Comparison of ENCODE assay signal across 8 mouse cellular contexts in genomic region chr15:25621351-25622199, GRCm38 (mm10). TPM values are rescaled to one million over a fixed set of nuclear protein-coding genes. Genes with fewer than 3 reads are reported as not detected.
DNase-seq lines count a peak whose midpoint lies in the region; ATAC-seq and TF ChIP-seq lines count a peak whose summit lies in the region.

No protein-coding gene starts in this region.

- no peaks in the 10 kb centered on the region for H3K36me3 ChIP-seq in kidney, embryonic 15.5 days
- no peaks in the 10 kb centered on the region for H3K36me3 ChIP-seq in embryonic facial prominence, embryonic 10.5 days (replicated peaks)
- no peaks in the 10 kb centered on the region for H3K36me3 ChIP-seq in limb, embryonic 12.5 days
- no peaks in the 10 kb centered on the region for H3K36me3 ChIP-seq in midbrain, postnatal 0 days (ENCODE audit: insufficient read depth, low read length)

- H3K4me2 ChIP-seq in kidney, embryonic 15.5 days, result peak overlapping the region; percentile 60
- H3K4me2 ChIP-seq in limb, embryonic 12.5 days, result peak overlapping the region; percentile 67
- peak overlapping the region; percentile 100 for H3K4me2 ChIP-seq in midbrain, postnatal 0 days (ENCODE audit: low read depth, low read length, poor library complexity, severe bottlenecking)

- H3K4me3 ChIP-seq in kidney, embryonic 15.5 days (replicated peaks), result peak overlapping the region; percentile 78
- H3K4me3 ChIP-seq in embryonic facial prominence, embryonic 10.5 days, result peak overlapping the region; percentile 77
- peak overlapping the region; percentile 88 for H3K4me3 ChIP-seq in limb, embryonic 12.5 days (replicated peaks)
- H3K4me3 ChIP-seq in midbrain, postnatal 0 days (ENCODE audit: low read depth, low read length), result peak overlapping the region; percentile 75

- DNase-seq in kidney, postnatal 14 days, result no peak
- peak; percentile 26 for DNase-seq in embryonic facial prominence, embryonic 10.5 days (ENCODE audit: low spot score)
- DNase-seq in midbrain, postnatal 0 days (ENCODE audit: low spot score), result no peak
- DNase-seq in adipocyte (ENCODE audit: low spot score), result no peak
- DNase-seq in B cell, adult 2 months, result no peak

- WGBS in kidney, embryonic 15.5 days, result 5% methylated on average over 20 of the region's 20 CpGs
- 4% methylated on average over 20 of the region's 20 CpGs for WGBS in embryonic facial prominence, embryonic 10.5 days
- 5% methylated on average over 20 of the region's 20 CpGs for WGBS in limb, embryonic 12.5 days
- WGBS in midbrain, postnatal 0 days, result 5% methylated on average over 20 of the region's 20 CpGs

- H3K4me1 ChIP-seq in kidney, embryonic 15.5 days, result peaks cover 35% of the 10 kb centered on the region
- peaks cover 38% of the 10 kb centered on the region for H3K4me1 ChIP-seq in embryonic facial prominence, embryonic 10.5 days
- peaks cover 34% of the 10 kb centered on the region for H3K4me1 ChIP-seq in limb, embryonic 12.5 days (replicated peaks)
- H3K4me1 ChIP-seq in midbrain, postnatal 0 days (ENCODE audit: insufficient read depth, low read length), result peaks cover 3% of the 10 kb centered on the region; the same call in 1 of the 2 replicates

- no peak for TF ChIP-seq CTCF in midbrain, postnatal 0 days (IDR thresholded peaks at IDR 0.05)

- no peaks in the 10 kb centered on the region for H3K9me3 ChIP-seq in kidney, embryonic 15.5 days (replicated peaks)
- no peaks in the 10 kb centered on the region for H3K9me3 ChIP-seq in embryonic facial prominence, embryonic 10.5 days
- no peaks in the 10 kb centered on the region for H3K9me3 ChIP-seq in limb, embryonic 12.5 days
- no peaks in the 10 kb centered on the region for H3K9me3 ChIP-seq in midbrain, postnatal 0 days (ENCODE audit: low read length)

- ATAC-seq in kidney, embryonic 15.5 days (replicated peaks; ENCODE audit: low FRiP score), result no peak
- ATAC-seq in limb, embryonic 12.5 days (ENCODE audit: insufficient number of reproducible peaks, insufficient read depth, low FRiP score, low TSS enrichment, low read depth), result no peak
- ATAC-seq in midbrain, postnatal 0 days (ENCODE audit: low FRiP score), result no peak
- ATAC-seq in inflammation-experienced regulatory T-cells, adult 6 months, result no peak

- peak overlapping the region; percentile 23 for H3K9ac ChIP-seq in kidney, embryonic 15.5 days
- no peak overlapping the region for H3K9ac ChIP-seq in limb, embryonic 12.5 days (replicated peaks)
- peak overlapping the region; percentile 44; the same call in 1 of the 2 replicates for H3K9ac ChIP-seq in midbrain, postnatal 0 days (replicated peaks; ENCODE audit: low read length, poor library complexity, severe bottlenecking)

- no peaks in the 10 kb centered on the region for H3K27me3 ChIP-seq in kidney, embryonic 15.5 days
- peaks cover 16% of the 10 kb centered on the region; the same call in 1 of the 2 replicates for H3K27me3 ChIP-seq in embryonic facial prominence, embryonic 10.5 days (replicated peaks; ENCODE audit: low read depth, poor library complexity, severe bottlenecking)
- no peaks in the 10 kb centered on the region for H3K27me3 ChIP-seq in limb, embryonic 12.5 days
- H3K27me3 ChIP-seq in midbrain, postnatal 0 days (ENCODE audit: insufficient read depth, low read length), result 0 out of 2 replicates have a peak, but pooled peaks cover 4% of the 10 kb centered on the region

- peak overlapping the region; percentile 28; the same call in 1 of the 2 replicates for H3K27ac ChIP-seq in kidney, embryonic 15.5 days
- peak overlapping the region; percentile 95 for H3K27ac ChIP-seq in embryonic facial prominence, embryonic 10.5 days (replicated peaks)
- no peak overlapping the region for H3K27ac ChIP-seq in limb, embryonic 12.5 days
- no peak overlapping the region for H3K27ac ChIP-seq in midbrain, postnatal 0 days (ENCODE audit: low read depth, low read length)

RNA-seq across cellular contexts. Expression of gene Myo10, which starts 0.8 kb away (rescaled TPM):
- polyA plus RNA-seq in kidney, embryonic 15.5 days (2015; fragmentation: Nextera tagmentation; extraction: Ambion mirVana), result 39.3 and 40.5 TPM in 2 replicates
- polyA plus RNA-seq in embryonic facial prominence, embryonic 10.5 days (2016; fragmentation: Nextera tagmentation; extraction: Ambion mirVana), result 44.2 and 47.2 TPM in 2 replicates
- 42.1 and 42.5 TPM in 2 replicates for polyA plus RNA-seq in limb, embryonic 12.5 days (2016; fragmentation: Nextera tagmentation; extraction: Ambion mirVana)
- total RNA-seq in midbrain, postnatal 0 days (2014; rRNA removed), result 27.2 and 34.7 TPM in 2 replicates
- polyA plus RNA-seq in midbrain, postnatal 0 days (2015; fragmentation: Nextera tagmentation; extraction: Ambion mirVana), result 28.9 and 29.3 TPM in 2 replicates
- polyA plus RNA-seq in inflammation-experienced regulatory T-cells, adult 6 months (2017; shearing (Covaris generic)), result under 1 TPM; 0.55 to 0.98 (median 0.91) TPM

Comparison
In these comparisons a context has a peak if more than half of its experiments do, and no peak if none do; other contexts are left out.
1. H3K27ac ChIP-seq: peak in kidney, embryonic 15.5 days (single experiment) and embryonic facial prominence, embryonic 10.5 days (single experiment); none in limb, embryonic 12.5 days (single experiment) and midbrain, postnatal 0 days (single experiment).
2. RNA of gene Myo10, which starts 0.8 kb away (polyA plus RNA-seq): 44.2 to 47.2 TPM in embryonic facial prominence, embryonic 10.5 days, 42.1 to 42.5 TPM in limb, embryonic 12.5 days, 39.3 to 40.5 TPM in kidney, embryonic 15.5 days and 28.9 to 29.3 TPM in midbrain, postnatal 0 days; 0.55 to 0.98 TPM in inflammation-experienced regulatory T-cells, adult 6 months; every median in the first group is over 10 times any median in the second.
3. Peak in every context shown above with its lines, with median percentiles within 50 percentile points of each other: H3K4me2 ChIP-seq and H3K4me3 ChIP-seq.